Mouse (Mus musculus) megakaryocyte, embryonic 14.5 days (primary cell): Measurements from ENCODE around the gene Krt81. TPM values are rescaled to one million over a fixed set of nuclear protein-coding genes. Genes with fewer than 3 reads are reported as not detected.

Experiments
- H3K27me3 ChIP-seq: replicated peaks from 2 replicates; pipeline ENCODE3; 2012; ENCODE audit warnings: inconsistent platforms
- H3K36me3 ChIP-seq: replicated peaks from 2 replicates; pipeline ENCODE3; 2012; ENCODE audit warnings: low read length, inconsistent platforms, mixed read lengths
- H3K4me1 ChIP-seq: 2 replicates; pipeline ENCODE4 v1.6.1; 2012; ENCODE audit warnings: inconsistent platforms
- H3K4me3 ChIP-seq: replicated peaks from 2 replicates; pipeline ENCODE3; 2012; ENCODE audit warnings: moderate library complexity, mild to moderate bottlenecking, inconsistent platforms
- H3K9me3 ChIP-seq: 2 replicates; pipeline ENCODE4 v1.6.1; 2012; ENCODE audit warnings: inconsistent platforms
- FLI1 ChIP-seq: IDR thresholded peaks from 2 replicates; pipeline ENCODE4 v1.6.1; 2012; ENCODE audit warnings: low read length, inconsistent platforms, mixed read lengths
- GATA1 ChIP-seq: IDR thresholded peaks from 3 replicates; pipeline ENCODE4 v1.6.1; 2012; ENCODE audit warnings: mixed read lengths, low read length, inconsistent platforms, borderline replicate concordance
- polyA plus RNA-seq: library from polyadenylated mRNA; stranded (reverse); fragments of >175 nt; gene quantifications from 2 replicates; pipeline ENCODE4 v1.2.3, GENCODE M21; 2012; ENCODE audit warnings: low replicate concordance; ENCODE audit not compliant: insufficient read depth

The Krt81 gene
- not detected in 2 replicates for polyA plus RNA-seq

- TF ChIP-seq FLI1 (no peak), GATA1 (no peak)
- Histone ChIP-seq H3K4me1 (no peaks in the 10 kb centered on the region), H3K9me3 (no peaks in the 10 kb centered on the region), H3K36me3 (no peaks in the 10 kb centered on the region), H3K4me3 (no peak within 1 kb of the TSS), H3K27me3 (peaks cover 38% of the 10 kb centered on the region)
These were observed at the start of gene Krt81 for GRCm38 (mm10) chr15:101463651-101464050. Gene Krt81 (minus strand): TSS chr15:101463751.

- peaks cover 49% of the 10 kb centered on the region for H3K27me3 ChIP-seq
- 0 out of 2 replicates have a peak, but pooled peaks cover 6% of the 10 kb centered on the region for H3K9me3 ChIP-seq
- H3K36me3 ChIP-seq = no peaks in the 10 kb centered on the region
- H3K4me1 ChIP-seq = no peaks in the 10 kb centered on the region; the same call in 1 of the 2 replicates
- no peak overlapping the region for H3K4me3 ChIP-seq
- TF ChIP-seq FLI1 (no peak), GATA1 (no peak)
These were observed 44.7 kb upstream of the Krt81 start for GRCm38 (mm10) chr15:101508247-101508646.

- H3K9me3 ChIP-seq = no peaks in the 10 kb centered on the region
- H3K27me3 ChIP-seq = peaks cover 54% of the 10 kb centered on the region
- no peaks in the 10 kb centered on the region; the same call in 1 of the 2 replicates for H3K4me1 ChIP-seq
- no peak for TF ChIP-seq GATA1
- TF ChIP-seq FLI1 = no peak
- H3K36me3 ChIP-seq = no peaks in the 10 kb centered on the region
- H3K4me3 ChIP-seq = no peak overlapping the region
These were observed 43.6 kb upstream of the Krt81 start for GRCm38 (mm10) chr15:101506896-101507758.

GRCm38 (mm10) chr15:101497181-101497580 is 33.6 kb upstream of the Krt81 start:
- Histone ChIP-seq H3K4me1 (no peaks in the 10 kb centered on the region), H3K36me3 (no peaks in the 10 kb centered on the region), H3K9me3 (peaks cover 8% of the 10 kb centered on the region), H3K4me3 (no peak overlapping the region), H3K27me3 (peaks cover 82% of the 10 kb centered on the region)
- TF ChIP-seq GATA1 = no peak
- no peak for TF ChIP-seq FLI1

GRCm38 (mm10) chr15:101495266-101495665 is 31.7 kb upstream of the Krt81 start:
- peaks cover 79% of the 10 kb centered on the region for H3K27me3 ChIP-seq
- H3K4me3 ChIP-seq = no peak overlapping the region
- H3K9me3 ChIP-seq = peaks cover 8% of the 10 kb centered on the region

GRCm38 (mm10) chr15:101494203-101494602 is 30.7 kb upstream of the Krt81 start:
- Histone ChIP-seq H3K36me3 (no peaks in the 10 kb centered on the region), H3K4me1 (no peaks in the 10 kb centered on the region), H3K4me3 (no peak overlapping the region), H3K27me3 (peaks cover 80% of the 10 kb centered on the region), H3K9me3 (peaks cover 5% of the 10 kb centered on the region)
- TF ChIP-seq FLI1 = no peak
- TF ChIP-seq GATA1 = no peak

More at GRCm38 (mm10) chr15:101495266-101495665, 31.7 kb upstream of the Krt81 start:
- TF ChIP-seq FLI1 = no peak
- TF ChIP-seq GATA1 = no peak
- H3K4me1 ChIP-seq = no peaks in the 10 kb centered on the region
- no peaks in the 10 kb centered on the region for H3K36me3 ChIP-seq

- TF ChIP-seq FLI1 = no peak
- TF ChIP-seq GATA1 = no peak
- Histone ChIP-seq H3K27me3 (peaks cover 80% of the 10 kb centered on the region), H3K36me3 (no peaks in the 10 kb centered on the region), H3K9me3 (0 out of 2 replicates have a peak, but pooled peaks cover under 1% of the 10 kb centered on the region), H3K4me3 (no peak overlapping the region), H3K4me1 (no peaks in the 10 kb centered on the region)
These were observed 30.2 kb upstream of the Krt81 start for GRCm38 (mm10) chr15:101493713-101494112.

- Histone ChIP-seq H3K27me3 (peaks cover 78% of the 10 kb centered on the region), H3K4me3 (no peak overlapping the region), H3K36me3 (no peaks in the 10 kb centered on the region), H3K4me1 (no peaks in the 10 kb centered on the region), H3K9me3 (no peaks in the 10 kb centered on the region)
- no peak for TF ChIP-seq GATA1
- no peak for TF ChIP-seq FLI1
These were observed 29.2 kb upstream of the Krt81 start for GRCm38 (mm10) chr15:101492718-101493117.

DNA sequence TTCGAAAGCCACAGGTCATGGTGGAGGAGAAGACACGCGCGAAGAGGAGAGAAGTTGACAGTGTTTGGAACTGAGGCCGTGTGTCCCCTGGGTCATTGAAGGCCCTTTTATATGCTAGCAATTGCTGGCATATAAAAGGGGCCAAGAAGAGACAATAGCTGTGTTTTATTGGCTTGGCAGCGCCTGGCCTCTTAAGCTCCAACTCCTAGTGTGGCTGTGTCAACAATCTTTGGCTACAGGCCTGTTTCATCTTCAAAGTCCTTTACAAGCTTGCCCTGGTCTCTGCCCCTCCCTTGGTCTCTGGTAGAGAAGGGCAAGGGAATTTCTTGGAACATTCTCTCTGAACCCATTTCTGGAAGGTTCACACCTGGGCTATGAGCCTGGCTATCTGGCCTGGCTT is 27.9 kb upstream of the Krt81 start, which contains the start of gene Krt83:
Krt83 (minus strand) TSS at position 82 of the 400 bp plus-strand sequence.
- TF ChIP-seq FLI1 (no peak), GATA1 (no peak)
- Histone ChIP-seq H3K27me3 (peaks cover 73% of the 10 kb centered on the region), H3K36me3 (no peaks in the 10 kb centered on the region), H3K9me3 (no peaks in the 10 kb centered on the region), H3K4me3 (no peak within 1 kb of the TSS), H3K4me1 (no peaks in the 10 kb centered on the region)
